Mouse (Mus musculus) erythroblast, embryonic 14.5 days (primary cell): ENCODE measurements around the gene Ranbp3l.

Experiments
- GATA1 ChIP-seq: IDR thresholded peaks from 2 replicates; pipeline ENCODE4 v1.6.1; 2012; ENCODE audit warnings: low read length, inconsistent platforms, mixed read lengths
- TAL1 ChIP-seq: IDR thresholded peaks from 3 replicates; pipeline ENCODE4 v1.6.1; 2012; ENCODE audit warnings: low read length, inconsistent platforms, mixed read lengths

DNA sequence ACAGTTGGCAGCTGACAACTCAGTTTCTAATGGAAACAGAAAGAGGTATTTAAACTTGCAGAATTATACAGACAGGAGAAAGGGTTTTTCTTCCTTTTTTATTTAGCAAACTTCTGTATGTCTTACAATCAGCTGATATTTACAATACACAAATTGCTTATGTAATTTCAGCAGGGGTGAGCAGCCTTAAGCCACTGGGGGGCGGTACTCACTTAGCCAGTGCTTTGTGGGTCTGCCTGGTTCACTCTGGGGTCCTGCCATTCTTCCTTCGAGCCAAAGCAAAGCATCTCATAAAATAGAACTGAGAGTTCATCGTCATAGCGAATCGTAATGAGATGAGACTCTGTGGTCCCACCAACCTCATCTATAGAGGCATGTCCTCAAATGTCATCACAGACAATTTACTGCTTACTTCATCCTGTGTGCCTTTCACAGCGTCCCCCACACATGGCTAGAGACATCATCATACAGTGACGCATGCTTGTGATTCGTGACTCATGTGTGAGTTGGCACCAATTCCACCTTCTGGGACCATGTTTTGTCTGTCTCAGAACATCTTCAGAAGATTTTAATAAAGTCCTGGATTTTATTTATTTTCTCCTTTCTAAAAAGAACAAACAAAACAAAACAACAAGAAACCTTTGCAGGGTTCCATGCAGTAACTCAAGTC is 27.0 kb downstream of the Ranbp3l start:
- no peak for TF ChIP-seq TAL1
- TF ChIP-seq GATA1: no peak
